Mouse (Mus musculus): ENCODE measurements around the gene Nol8.

DNA sequence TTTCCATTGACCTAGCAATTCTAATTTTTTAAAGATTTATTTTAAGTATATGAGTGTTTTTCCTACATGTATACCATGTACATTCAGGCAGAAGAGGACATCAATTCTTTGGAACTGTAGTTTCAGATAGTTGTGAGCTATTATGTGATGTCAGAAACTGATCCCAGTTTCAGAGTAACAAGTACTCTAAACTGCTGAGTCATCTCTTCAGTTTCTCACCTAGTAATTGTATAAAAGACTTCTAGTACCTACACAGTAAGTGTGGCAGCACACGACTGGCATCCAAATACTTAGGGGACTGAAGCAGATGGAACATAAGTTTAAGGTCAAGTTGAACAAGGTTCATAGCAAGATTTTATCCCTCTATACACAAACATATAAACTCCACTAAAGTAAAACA is 6.9 kb upstream of the Nol8 start:
- TF ChIP-seq CTCF (IDR thresholded peaks at IDR 0.05; ENCODE audit: borderline replicate concordance, insufficient read depth, low read length), result no peak
- no peak for TF ChIP-seq POLR2A (IDR thresholded peaks at IDR 0.05; ENCODE audit: low read depth, low read length)

All from embryonic fibroblast, embryonic 13.5 days (primary cell).